Mouse (Mus musculus): ENCODE measurements around the gene Fam104a.
A peak's percentile ranks its signal among the peaks of the same experiment; 100 is the strongest.

The Fam104a gene

DNA sequence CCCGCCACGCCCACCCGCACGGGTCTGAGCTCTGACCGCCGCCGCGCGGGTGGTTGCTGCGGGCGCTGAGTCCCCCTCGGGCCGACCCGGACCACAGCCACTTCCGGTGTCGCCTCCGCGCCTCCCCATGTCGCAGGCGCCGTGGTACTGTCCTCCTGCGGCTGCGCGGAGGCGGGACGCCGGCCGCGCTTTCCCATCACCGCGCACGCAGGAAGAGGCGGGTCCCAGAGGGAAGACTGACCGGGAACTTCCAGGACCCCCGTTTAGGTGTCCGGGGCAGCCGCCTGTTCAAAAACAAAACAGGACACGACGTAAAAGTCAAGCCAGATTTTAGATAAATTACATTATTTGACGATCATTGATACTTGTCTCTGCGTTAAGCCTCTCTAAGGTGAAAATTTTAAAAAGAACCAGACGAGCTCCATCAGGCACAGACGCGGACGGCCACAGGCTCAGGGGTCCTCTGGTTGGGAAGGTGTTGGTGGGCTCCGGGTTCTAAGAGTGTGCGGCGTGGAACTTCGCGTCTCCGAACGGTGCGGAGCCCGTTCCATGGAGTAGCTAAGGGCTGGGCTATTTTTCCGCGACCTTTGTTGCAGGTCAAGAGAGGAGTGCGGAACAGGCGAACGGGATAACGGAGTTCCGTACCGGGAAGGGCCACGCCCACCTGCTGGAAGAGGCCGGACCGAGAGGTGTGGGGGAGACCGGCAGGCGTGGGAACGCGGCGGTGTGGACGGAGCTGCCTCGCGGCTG lies at the start of gene Fam104a, which contains the start of gene D11Wsu47e:
Gene Fam104a (minus strand): TSS at position 199 of the 750 bp plus-strand sequence.
Gene D11Wsu47e (plus strand): TSS at position 456 of the 750 bp plus-strand sequence.
- DNase-seq (ENCODE audit: low spot score), result peak; percentile 95

DNA sequence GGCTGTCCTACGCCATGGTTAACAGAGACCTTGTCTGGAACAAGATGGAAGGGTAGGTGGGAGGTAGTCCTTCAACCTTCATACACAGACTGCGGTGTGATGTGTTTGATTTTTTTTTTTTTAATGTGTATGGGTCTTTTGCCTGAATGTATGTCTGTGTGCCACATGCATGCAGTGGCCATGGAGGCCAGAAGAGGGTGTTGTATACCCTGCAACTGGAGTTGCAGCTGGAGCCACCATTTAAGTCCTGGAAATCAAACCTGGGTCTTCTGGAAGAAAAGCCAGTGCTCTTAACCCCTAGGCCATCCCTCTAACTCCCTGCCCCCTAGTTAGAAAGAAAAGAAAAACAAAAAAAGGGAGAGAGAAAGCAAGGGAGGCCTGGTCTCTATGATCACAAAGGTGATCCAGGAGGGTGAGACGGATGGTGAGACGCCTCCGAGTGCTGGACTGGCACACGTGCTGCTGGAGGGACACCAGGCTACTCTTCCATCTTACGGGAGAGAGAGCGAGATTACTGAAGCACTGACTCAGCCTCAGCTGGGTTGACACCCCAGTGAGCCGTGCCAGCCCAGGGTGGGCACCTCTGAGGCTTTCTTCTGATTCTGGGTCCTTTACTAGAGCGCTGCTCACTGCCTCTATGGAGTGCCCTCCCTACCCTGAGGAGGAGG lies 48.1 kb upstream of the Fam104a start:
- DNase-seq (ENCODE audit: low spot score), result no peak

DNA sequence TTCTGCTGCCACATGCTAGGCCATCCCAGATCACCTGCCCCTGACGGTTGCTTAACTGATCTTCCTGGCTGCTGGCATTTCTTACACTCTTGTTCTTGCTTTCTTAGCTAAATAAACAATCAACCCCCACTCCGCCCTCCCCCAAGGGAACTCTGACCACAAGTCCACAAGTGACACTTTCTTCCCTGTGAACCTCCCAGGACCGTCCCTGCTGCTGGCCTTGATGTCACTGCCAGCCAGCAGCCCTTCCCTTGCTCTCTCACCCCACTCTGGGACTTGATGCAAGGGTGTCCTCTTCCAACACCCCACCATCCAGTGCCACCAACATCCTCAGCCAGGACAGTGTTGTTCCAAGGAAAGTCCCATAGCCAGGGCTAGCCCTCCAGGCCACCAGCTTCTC lies 46.9 kb upstream of the Fam104a start:
- no peak for DNase-seq (ENCODE audit: low spot score)

DNA sequence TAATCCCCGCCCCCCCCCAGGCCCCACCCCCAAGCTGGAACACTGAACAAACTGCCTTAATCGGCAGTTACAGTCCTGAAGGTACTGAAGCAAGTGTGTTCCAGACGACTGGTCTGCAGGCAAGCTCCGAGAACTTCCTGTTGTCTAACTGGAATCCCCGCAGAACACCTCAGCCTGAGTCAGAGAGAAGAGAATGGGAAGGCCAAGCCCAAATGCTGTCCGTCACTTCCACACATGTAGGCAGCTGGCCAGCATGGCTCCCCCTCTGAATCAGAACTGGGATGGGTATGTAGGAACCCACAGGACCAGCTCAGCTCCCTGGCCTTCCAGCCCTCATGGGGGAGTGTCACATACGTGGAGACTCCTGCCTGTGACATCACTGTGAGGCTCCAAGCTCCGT lies 46.0 kb upstream of the Fam104a start:
- peak; percentile 69 for DNase-seq (ENCODE audit: low spot score)

DNA sequence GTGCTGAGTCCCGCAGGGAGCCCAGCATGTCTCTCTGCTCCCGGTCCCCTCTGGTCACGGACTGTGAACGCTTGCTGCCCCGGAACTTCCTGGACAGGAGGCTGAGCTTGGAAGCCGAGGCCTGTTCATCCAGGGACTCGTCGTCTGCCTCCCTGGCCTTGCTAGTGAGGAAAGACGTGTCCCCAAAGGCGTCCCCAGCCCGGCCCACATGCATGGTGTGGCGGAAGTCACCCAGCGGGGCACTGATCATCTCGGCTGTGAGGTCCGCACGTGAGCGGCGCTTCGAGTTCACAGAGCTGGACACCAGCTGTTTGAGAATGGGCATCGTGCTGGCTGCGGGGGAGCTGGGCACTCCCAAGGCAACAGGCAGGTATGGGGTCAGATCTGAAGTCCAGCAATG lies 45.3 kb upstream of the Fam104a start:
- DNase-seq (ENCODE audit: low spot score), result no peak

DNA sequence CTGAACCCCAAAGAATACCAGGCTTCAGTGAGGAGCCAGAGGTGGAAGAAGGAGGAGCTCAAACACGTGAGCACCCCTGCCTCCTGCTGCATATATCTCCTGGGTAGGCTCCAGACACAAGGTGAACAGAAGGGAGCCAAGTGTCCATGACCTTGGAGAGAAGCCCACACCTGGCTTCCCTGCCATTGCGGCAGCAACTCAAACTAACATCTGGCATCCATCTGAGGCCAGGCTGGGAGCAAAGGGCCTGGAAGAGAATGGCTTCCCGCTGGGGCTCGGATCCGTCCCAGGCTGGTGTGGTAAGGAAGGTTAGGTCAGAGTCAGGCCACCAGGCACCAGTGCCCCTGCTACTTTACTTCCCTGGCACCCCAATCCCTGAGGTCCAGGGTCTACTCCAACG lies 44.0 kb upstream of the Fam104a start:
- DNase-seq (ENCODE audit: low spot score), result no peak

DNA sequence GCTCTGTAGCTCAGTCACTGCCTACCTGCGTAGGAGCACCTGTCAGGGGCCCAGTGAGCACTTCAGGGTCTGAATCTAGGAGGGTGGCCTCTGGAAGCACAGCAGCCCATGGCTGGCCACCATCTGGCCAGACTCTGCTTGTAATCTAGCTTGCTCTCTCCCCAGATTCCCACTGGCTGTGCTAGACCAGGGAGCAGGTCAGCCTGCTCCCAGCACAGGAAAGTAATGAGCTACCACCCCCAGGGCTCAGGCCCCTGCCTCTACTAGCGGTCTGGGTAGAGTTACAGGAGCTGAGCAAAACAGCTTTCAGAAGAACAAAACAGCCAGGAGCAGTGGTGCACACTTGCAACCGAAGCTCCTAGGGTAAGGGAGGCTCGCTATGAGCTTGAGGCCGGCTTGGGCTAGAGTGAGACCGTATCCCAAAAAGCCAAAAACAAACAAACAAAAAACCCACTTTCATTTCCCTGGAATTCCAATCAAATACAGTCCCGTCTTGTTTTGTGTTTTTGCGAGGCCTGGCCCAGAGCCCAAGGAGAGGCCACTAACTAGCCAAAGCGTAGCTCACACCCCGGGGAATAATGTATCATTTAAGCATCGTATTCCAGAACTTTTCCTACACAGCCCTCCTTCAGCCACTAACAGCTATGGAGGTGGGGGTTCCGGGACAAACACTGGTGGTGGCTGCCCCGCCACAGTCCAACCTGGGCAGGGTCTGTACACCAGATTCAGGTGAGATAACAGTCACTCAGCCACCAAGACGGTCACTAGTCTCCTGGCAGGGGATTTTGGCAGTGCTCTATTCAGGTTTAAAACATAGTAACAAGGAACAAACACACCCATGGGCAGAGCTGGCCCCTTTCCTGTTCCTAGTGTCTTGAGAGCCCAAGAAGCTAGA lies 43.3 kb upstream of the Fam104a start:
- DNase-seq (ENCODE audit: low spot score), result no peak

DNA sequence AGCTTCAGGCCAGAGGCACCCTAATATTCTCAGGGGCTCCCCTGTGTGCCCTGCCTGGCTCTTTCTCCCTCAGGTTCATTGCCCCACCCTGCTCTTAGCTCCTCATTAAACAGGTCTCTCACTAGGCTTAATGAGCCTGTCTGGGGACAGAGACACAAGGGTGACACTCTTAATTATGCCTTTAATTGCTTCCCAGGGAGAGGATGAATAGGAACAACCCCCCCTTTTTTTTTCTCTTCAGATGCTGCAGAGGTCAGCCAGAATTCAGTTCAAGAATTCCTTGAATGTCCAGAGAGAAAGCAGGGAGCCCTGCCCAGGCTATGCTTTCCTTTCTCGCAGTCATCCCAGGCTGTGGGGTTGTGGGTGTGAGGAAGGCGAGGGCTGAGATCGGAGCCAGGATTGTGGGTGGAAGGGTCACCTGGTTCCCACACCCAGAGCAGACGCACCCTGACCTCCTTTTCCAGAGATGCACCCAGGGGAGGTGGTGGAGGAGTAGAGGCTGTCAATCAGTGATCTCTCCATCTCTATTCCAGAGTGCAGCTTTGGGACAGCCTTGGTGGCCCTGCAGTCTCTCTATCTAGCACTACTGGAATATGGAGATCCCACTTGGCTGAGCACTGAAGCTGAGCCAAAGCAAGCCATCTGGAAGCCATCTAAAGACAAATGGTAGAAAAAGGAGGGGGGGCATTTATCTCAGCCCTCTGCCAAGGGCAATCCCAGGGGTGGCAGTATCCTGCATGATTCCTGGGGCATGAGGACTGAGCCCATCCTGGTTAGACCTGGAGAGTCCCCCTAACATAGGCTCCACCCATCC lies 41.5 kb upstream of the Fam104a start:
- no peak for DNase-seq (ENCODE audit: low spot score)

DNA sequence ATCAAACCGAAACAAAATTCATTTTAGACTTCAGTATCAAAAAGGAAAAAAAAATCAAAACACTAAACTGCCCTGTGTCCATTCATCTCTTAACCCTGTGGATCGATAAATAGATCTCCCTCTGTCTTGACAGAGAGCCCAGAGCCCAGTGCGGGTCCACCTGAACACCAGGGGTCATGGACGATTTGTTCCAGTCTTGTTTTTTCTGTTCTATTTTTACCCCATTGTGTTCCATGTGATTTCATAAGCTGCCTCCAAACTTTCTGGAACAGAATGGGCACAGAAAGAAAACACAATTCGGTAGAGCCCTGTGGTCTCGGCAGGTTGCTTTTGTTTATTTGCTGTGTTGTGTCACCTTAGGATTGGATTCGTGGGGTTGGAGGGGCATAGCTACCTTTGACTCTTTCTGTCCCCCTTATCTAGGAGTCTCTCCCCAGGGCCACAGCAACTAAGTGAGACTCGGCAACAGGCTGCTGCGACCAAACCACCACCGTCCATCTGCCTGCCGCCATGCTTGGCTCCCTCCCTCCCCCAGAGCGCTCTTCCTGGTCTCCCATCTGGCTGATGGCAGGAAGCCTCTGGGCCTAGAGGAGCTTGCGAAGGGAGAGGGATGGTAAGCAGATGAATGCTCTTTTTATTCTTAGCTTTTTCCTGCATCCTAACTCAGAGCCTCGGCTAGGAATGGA lies 38.6 kb upstream of the Fam104a start:
- DNase-seq (ENCODE audit: low spot score), result no peak

DNA sequence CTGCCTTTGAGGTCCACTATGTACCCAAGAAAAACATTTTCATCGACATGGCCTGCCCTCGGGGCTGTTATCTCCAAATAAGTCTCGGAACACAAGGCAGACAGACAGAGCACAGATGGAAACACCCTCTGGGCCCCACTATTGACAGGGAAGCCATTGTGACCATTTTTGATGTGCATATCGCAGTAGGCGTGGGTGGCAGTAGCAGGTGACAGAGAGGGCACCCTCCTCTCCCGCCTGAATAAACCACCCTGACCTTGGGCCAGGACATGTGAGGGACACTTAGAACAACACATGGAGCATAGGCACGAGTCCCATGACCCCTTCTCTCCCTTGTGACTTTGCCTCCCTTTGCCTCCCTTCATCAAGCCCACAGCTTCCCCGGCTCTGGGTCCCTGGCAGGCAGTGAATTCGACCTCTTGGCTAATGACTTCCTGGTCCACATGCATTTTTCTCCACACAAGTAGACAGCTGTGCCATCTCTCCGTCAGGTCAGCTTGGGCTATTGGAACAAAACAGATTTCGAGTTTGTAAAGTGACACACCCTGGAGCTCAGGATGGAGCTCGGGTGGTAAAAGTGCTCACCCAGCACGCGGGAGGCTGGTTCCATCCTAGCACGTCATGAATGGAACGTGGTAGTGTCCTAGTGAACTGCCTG lies 33.9 kb upstream of the Fam104a start:
- no peak for DNase-seq (ENCODE audit: low spot score)

DNA sequence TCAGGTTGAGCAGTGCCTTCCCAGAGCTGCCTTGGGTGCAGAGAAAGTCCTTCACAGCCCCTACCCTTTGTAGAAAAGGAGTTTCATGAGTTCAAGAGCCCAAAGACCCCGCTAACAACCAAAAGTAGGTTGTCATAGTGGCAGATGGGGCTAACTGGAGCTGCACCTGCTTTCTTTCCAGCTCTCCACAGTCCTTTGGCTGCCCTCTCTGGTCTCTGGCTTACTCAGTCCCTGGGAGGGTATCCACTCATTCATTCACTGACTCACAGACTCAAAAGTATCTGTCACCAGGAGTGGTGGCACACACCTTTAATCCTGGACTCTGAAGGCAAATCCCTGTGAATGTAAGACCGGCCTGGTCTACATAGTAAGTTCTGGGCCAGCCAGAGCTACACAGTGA lies 32.2 kb upstream of the Fam104a start:
- no peak for DNase-seq (ENCODE audit: low spot score)

DNA sequence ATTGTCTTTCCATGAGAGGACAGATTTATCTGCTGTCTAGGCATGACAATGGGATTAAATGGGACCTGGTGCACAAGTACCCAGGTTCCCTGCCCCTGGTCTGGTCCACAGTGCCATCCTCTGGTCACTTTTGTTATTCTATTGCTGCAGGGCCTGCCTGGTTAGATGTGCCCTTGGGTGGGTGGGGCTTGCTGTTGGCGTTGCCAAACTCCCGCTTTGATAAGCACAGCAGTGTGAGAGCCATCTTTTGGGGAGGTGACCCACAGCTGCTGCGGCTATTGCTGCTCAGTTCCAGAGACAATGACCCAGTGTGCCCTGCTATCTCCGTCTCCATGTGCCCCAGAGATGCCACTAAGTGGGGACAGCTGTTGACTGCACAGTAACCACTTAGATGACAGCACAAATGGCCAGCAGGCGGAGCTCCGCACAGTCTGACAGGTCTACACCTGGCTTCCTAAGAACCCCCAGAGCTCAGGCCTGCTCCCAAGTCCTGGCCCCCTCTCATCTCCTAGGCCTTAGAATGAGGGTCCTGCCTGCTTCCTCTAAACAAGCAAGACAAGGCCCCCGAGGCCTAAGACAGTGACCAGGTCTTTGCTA lies 31.2 kb upstream of the Fam104a start:
- no peak for DNase-seq (ENCODE audit: low spot score)

DNA sequence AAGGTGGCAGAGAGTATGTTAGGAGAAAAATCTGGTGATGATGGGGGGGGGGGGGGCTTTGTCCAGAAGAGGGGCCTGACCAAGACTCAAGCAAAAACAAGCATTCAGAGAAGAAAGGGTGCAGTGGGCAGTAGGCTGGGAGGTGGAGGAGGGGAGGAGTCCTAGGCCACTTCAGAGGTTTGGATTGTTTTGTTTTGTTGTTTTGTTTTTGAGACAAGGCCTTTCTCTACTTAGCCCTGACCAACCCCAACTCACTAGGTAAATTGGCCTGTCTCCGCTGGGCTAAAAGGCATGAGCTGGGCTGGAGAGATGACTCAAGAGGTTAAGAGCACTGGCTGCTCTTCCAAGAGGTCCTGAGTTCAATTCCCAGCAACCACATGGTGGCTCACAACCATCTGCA lies 27.1 kb upstream of the Fam104a start:
- DNase-seq (ENCODE audit: low spot score), result no peak

DNA sequence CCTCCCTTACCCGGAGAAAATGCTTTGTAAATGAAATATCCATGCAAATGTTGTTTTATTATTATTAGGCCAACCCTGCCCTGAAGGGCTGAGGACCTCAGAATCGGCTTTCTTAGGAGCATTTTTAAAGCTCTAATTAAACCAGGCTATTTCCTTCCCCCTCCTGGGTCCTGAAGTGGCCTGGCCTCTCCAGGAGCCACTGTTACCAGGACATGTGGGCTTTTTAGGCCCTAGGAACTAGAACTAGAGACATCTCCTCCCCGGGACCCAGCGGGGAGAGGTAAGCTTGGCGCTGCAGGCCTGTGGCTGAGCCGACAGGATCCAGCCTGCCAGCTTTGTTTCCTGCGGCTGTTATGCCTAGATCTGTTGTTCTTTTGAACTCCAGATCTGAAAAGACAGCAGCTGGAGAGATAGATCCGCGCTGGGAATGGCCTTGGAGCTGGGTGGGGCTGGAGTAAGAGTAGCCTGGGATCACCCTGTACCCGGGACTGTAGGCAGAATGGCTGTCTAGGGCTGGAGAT lies 26.4 kb upstream of the Fam104a start:
- no peak for DNase-seq (ENCODE audit: low spot score)

DNA sequence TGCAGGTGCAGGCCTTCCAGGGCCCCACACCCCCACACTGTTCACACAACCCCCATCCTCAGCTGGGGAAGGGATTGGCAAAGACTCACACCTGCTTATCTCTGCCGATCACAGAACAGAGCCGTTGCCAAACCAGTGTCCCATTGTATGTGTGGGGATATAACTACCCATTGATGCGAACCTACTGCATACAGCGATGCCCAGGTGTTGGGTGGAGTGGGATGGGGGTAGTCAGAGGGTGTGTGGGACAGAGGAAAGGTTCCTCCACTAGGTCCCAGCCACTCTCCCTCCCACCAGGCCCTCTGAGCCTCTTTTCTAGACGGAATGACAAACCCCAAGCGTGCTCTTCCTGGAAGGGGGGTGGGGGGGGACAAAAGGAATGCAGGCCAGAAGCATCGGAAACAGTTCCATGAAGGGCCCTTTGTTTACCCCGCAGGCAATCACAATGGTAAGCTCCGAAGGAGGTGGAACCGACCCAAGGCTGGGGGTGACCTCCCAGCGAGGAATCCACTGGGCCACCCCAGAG lies 25.8 kb upstream of the Fam104a start, which contains the start of gene Cpsf4l:
Gene Cpsf4l (minus strand): TSS at position 287 of the 526 bp plus-strand sequence.
- no peak for DNase-seq (ENCODE audit: low spot score)

DNA sequence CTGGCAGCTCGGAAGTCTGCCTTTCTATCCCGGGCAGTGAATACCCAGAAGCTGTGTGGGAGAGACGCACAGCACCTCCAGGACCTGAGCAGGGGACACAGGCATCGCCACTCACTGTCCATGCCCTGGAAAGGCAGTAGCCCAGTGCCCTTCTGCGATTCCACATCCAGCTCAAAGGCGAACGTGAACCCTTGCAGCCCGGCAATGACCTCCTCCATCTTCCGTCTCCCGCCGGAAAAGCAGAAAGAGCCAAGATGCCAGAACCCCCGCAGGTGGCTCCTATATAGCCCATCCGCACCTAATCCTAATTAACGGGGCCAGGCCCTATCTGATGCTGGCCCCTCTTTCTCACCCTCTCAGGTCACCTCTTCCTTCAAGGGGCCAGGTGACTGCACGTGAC lies 25.3 kb upstream of the Fam104a start:
- no peak for DNase-seq (ENCODE audit: low spot score)

DNA sequence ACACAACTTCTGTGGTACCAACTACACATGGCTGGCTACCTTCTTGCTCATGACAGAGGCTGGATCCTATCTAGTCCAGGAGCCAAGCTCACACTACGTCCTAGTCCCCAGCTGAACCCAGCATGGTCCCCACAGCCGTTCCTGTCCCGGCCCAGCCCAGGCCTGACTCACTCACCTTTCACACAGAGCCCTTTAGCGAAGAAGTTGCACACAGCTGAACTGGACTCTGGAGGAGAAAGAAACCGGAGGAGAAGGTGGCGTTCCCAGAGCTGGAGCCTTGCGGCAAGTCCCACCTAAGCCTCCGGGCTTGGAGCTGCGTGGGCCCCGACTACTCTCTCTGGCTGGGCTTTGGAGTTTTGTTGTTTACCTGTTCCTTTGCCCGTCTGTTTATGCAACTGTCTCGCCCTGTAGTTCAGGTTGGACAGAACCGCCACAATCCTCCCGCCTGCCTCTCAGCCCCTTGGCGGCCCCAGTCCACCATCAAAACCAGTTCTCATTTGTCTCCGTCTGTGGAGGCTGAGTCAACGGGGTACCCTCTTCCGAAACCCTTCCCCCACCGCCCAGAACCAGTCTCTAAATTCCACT lies 24.8 kb upstream of the Fam104a start:
- DNase-seq (ENCODE audit: low spot score), result peak; percentile 75

DNA sequence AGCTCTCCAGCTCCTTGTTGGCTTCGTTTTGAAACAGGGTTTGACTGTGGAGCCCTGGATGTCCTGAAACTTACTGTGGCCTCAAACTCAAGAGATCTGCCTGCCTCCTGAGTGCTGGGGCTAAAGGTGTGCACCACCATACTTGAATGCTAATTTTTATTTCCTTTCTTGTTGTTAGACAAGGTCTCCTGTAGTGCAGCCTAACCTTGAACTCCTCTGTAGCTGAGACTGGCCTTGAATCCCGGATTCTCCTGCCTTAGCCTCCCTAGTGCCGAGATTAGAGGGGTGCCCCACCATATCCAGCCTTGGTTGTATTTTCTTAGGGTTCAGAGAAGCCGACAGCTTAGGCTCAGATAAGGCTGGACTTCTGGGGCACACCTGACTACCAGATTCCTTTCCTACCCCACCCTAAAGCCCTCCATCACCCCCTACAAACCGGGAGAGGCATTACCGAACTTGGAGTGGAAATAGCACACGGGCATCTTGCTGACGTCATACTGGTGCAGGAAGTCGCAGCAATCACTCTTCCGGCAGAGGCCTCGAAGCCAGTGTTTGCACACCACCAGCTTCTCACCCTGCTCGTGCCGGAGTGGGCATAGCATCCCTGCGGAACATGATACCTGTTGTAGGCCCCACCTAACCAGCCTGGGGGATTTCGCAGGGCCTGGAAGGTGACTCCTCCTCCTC lies 22.2 kb upstream of the Fam104a start:
- no peak for DNase-seq (ENCODE audit: low spot score)

DNA sequence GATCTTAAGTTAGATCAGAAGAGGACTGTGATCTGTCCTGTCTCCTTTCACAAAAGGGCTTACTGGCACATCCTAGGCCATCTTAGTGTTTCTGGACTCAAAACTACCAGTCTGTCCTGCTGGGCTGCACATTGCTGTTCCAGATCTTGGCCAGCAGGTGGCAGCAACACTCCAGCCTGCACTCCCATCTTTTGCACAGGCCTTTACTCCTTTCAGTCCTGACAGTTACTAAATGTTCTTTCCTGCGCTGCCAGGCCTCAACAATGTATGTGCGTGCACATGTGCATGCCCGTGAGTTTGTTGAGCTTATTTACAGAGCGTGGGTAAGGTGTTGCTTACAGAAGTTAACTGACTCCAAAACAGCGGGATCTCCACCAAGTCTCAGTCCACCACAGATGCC lies 19.8 kb upstream of the Fam104a start:
- peak; percentile 69 for DNase-seq (ENCODE audit: low spot score)

Data from urinary bladder, postnatal 14 days (tissue).